Mouse (Mus musculus): ENCODE data around the gene Gdpgp1. TPM values are rescaled to one million over a fixed set of nuclear protein-coding genes. Genes with fewer than 3 reads are reported as not detected.

The Gdpgp1 gene
- total RNA-seq, 2 experiments from 2014 or later, result 5.0 to 5.1 TPM

- DNase-seq (ENCODE audit: low spot score in 2 of 2), result no peak
Observed at GRCm38 (mm10) chr7:80199286-80199685, 33.4 kb upstream of the Gdpgp1 start.

DNA sequence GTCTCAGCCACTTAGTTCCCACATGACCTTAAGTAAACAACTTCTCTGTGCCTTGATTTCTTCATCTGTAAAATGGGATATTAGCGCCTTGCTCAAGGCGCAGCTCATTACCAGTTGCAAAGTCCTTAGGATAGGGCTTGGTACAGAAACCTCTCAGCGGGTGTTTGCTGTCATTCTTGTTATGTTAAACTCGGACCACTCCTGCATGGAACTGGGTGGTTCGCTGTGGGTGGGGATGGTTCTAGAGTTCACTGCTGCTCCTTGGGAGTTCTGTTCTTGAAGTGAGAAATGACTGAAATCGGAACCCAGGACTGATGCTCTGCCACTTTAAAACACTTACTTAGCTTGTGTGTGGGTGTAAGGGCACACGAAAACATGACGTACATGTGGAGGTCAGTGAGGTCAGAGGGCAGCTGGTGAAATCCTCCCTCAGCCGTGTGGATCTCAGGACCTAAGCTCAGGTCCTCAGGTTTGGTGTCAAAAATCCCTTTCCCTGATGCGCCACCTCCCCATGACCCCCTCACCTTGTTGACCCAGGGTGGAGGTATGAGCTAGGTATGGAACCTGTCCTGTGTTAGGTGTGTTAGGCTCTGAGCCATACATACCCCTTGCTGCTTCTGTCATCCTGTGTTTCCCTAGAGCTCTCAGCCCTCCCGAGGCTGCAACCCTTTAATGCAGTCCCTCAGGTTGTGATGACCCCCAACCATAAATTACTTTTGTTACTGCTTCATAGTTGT lies 32.6 kb upstream of the Gdpgp1 start:
- DNase-seq (ENCODE audit: low spot score in 2 of 2), result no peak

DNA sequence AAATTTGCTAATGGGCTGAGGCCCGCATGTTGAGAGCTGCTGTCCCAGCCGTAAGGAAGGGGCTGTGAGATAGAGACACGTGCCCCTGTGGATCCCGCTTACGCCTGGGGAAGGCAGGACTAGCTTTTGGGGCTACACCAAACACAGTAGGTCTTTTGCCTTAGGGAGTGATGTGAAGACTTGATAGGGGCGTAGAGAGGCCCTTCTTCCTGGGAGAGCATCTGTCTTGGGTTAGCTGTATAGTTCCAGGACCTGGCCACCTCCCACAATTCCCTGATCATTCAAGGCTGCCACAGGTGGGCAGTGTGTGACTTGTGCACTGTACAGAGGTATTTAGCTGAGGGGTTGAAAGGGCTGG lies 32.1 kb upstream of the Gdpgp1 start:
- no peak for DNase-seq (ENCODE audit: low spot score in 2 of 2)

DNA sequence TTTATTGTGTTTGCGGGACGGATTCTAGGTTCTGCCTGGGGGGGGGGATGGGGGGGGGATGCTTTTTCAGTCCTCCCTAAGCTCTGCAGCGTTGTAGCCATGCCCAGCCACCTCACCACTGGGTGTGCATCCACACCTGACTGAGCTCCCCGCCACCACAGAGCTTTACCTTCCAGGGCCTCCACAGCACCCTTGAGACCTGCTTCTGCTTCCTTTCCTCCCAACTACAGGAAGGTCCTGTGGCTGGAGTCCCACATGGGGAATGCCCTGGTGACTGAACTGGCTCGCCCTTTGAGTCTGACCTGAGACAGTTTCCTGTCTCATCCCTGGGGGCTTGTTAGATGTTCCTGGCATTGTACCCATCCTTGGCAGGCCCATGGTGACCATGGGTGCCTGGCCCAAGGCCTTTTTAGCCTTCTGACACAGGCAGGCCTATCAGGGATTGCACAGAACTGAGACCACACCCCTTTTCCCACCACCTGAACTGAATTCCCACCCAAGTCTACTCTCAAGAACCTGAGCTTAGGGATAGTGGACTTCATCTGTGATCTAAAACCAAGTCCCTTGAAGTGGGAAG lies 31.6 kb upstream of the Gdpgp1 start:
- no peak for DNase-seq (ENCODE audit: low spot score in 2 of 2)

GRCm38 (mm10) chr7:80201888-80202540 lies 30.7 kb upstream of the Gdpgp1 start:
- no peak for DNase-seq (ENCODE audit: low spot score in 2 of 2)

GRCm38 (mm10) chr7:80202961-80203360 lies 29.7 kb upstream of the Gdpgp1 start:
- no peak for DNase-seq (ENCODE audit: low spot score in 2 of 2)

- no peak for DNase-seq (ENCODE audit: low spot score in 2 of 2)
Observed at GRCm38 (mm10) chr7:80203638-80204096, 29.0 kb upstream of the Gdpgp1 start.

DNA sequence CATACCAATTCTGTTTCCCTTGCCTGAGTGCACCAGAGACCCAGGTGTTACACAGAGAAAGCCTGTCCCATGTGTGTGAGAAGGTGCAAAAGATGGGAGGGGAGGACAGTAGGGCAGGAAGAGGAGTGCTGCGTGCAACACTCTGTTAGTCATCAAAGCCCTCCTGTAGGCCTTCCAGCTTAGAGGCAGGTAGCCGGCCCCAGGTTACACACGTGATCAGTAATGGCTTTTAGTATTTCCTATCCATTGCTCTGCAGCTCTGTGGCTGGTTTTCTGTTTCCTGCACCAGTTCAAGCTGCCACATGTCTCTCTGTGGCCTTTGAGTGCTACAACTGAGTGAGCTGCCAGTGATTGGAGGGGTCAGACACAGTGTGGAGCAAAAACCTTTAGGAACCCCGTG lies 28.3 kb upstream of the Gdpgp1 start:
- no peak for DNase-seq (ENCODE audit: low spot score in 2 of 2)

DNA sequence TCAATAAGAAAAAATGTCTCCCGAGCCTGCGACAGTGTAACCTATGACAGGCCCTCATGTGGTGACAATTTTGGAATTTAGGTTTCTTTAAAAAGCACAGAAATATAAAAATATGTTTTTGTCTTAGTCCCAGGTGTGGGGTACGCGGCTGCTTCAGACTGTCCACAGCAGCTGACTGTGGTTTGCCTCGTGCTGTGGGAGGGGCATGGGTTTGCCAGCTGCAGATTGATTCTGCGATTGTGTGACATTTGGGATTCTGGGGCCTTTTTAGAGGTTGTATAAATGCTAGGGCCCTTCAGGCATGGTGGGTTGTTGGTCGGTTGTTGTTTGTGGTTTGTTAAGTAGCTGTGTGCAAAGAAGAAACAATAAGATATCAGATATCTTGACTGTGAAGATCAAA lies 27.7 kb upstream of the Gdpgp1 start:
- no peak for DNase-seq (ENCODE audit: low spot score in 2 of 2)

- DNase-seq (ENCODE audit: low spot score in 2 of 2), result no peak
Observed at GRCm38 (mm10) chr7:80205705-80206589, 26.7 kb upstream of the Gdpgp1 start.

DNA sequence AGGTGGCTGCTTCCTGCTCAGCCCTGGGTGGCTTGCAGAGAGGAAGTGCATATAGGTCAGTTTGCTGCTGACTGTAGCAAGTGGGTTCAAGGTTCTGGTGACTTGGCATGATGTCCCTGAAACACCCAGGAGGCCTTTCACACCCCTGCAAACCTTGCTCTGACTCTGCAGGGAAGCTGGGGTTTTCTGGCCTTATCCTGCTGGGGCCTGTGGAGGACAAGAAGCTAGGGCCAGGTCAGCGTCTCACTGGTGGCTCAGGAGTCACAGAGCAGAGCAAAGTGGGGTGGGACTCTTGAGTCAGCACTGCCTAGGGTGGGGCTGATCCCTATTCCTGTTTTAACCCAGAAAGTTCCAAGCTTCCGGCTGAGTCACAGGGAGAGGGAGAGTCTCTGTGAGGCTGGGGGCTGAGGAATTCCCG lies 25.3 kb upstream of the Gdpgp1 start:
- DNase-seq (ENCODE audit: low spot score in 2 of 2), result no peak

DNA sequence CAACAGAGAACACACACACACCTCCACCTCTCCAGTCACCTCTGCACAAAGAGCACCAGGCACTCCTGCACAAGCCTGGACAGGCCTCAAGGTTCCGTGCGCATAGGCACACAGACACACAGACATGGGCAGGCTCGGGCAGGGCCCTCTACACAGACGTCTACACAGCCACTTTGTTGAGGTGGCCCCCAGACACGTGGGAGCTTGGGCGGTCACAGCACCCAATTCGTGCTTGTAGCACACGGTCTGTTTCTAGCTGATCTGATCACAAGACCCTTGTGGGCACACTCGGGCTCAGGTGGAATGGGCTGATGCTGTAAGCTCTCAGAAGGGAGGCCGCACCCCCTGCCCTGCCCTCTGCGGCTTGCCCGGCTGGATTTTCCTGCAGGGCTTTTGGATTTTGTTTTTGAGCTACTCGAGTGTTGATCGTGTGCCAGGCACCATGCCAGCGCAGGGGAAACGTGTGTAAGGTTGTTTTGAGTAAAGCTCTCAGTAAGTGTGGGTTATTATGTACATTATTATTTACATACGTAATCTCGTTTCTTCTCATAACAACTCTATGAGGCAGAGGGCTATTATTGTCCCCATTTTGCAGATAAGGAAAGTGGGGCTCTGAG lies 24.5 kb upstream of the Gdpgp1 start:
- no peak for DNase-seq (ENCODE audit: low spot score in 2 of 2)

GRCm38 (mm10) chr7:80208738-80209430 lies 23.8 kb upstream of the Gdpgp1 start:
- no peak for DNase-seq (ENCODE audit: low spot score in 2 of 2)

GRCm38 (mm10) chr7:80209669-80210068 lies 23.0 kb upstream of the Gdpgp1 start:
- DNase-seq (ENCODE audit: low spot score in 2 of 2), result no peak

- no peak for DNase-seq (ENCODE audit: low spot score in 2 of 2)
Observed at GRCm38 (mm10) chr7:80210982-80211381, 21.7 kb upstream of the Gdpgp1 start.

- no peak for DNase-seq (ENCODE audit: low spot score in 2 of 2)
Observed at GRCm38 (mm10) chr7:80213604-80214003, 19.1 kb upstream of the Gdpgp1 start.

DNA sequence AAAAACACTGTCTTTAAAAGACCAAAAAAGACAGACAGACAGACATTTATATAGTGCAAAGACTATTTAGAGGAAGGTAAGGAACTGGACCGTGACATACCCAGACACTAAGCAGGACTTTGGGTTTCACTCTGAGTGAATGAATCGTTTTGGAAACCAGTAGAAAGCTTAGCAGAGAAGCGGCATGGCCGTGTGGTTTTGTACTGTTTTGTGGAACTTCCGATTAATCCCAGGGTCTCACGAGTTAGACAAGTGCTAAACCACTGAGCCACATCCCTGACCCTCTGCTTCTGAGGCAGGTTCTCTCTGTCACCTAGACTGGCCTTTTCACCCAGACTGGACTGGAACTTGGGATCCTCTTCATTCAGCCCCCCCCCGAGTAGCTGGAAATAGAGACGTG lies 18.2 kb upstream of the Gdpgp1 start:
- no peak for DNase-seq (ENCODE audit: low spot score in 2 of 2)

GRCm38 (mm10) chr7:80215398-80215797 lies 17.3 kb upstream of the Gdpgp1 start:
- DNase-seq (ENCODE audit: low spot score in 2 of 2), result peak; percentile 56 to 71

GRCm38 (mm10) chr7:80216566-80216965 lies 16.1 kb upstream of the Gdpgp1 start:
- DNase-seq (ENCODE audit: low spot score in 2 of 2), result no peak

GRCm38 (mm10) chr7:80218666-80219065 lies 14.0 kb upstream of the Gdpgp1 start:
- no peak for DNase-seq (ENCODE audit: low spot score in 2 of 2)

Data from adrenal gland, postnatal 4 days (tissue).